Mouse (Mus musculus): ENCODE results near the gene Ppp1r3g.

- TF ChIP-seq CTCF (IDR thresholded peaks at IDR 0.05; ENCODE audit: borderline replicate concordance, insufficient read depth, low read depth, low read length) (no peak), POLR2A (IDR thresholded peaks at IDR 0.05; ENCODE audit: borderline replicate concordance, insufficient read depth, low read length) (no peak)
Measured at GRCm38 (mm10) chr13:36000798-36001197, 42.2 kb downstream of the Ppp1r3g start.
